Mouse (Mus musculus) bone marrow macrophage, adult 2 months (primary cell): ENCODE data around the gene Pde2a.

Source experiments
- CTCF ChIP-seq: IDR thresholded peaks from 2 replicates; pipeline ENCODE4 v1.5.1; 2012; ENCODE audit warnings: low read depth, mild to moderate bottlenecking, low read length, moderate library complexity
- POLR2A ChIP-seq: IDR thresholded peaks from 2 replicates; pipeline ENCODE4 v1.6.1; 2012; ENCODE audit warnings: mild to moderate bottlenecking, low read depth, low read length, borderline replicate concordance

GRCm38 (mm10) chr7:101514768-101515167 lies 93.3 kb downstream of the Pde2a start:
- TF ChIP-seq CTCF: no peak
- no peak for TF ChIP-seq POLR2A
